In the genomic region with DNA sequence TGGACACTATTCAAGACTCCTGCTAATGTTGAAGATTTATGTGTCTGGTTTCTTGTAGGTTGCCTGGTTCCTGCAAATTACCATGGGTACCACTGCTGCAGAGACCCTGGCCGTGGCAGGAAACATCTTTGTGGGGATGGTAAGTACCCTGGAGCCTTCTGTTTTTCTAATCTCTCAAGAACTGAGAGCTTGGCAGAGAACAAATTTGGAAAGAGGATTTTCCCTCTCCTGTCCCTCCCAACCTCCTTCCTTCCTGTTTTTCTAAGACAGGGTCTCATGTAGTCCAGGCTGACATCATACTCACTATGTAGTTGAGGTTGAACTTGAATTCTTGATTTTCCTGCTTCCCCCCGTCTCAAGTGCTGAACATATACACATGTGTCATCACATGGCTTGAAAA, we compare ENCODE assay signal across 22 mouse cellular contexts. TPM values are rescaled to one million over a fixed set of nuclear protein-coding genes. Genes with fewer than 3 reads are reported as not detected.
"Had no signal": no experiment of that assay in that cellular context is flagged by ENCODE, and none has a peak within 500 bp of the region (broad histone marks: within the 10 kb centered on the region; RNA-seq: fewer than 3 reads in every experiment).

No protein-coding gene starts in this region.

- H3K9me3 ChIP-seq: kidney, embryonic 15.5 days; limb, embryonic 12.5 days; liver, embryonic 15.5 days; midbrain, embryonic 10.5 days; neural tube, embryonic 13.5 days; stomach, embryonic 15.5 days had no signal

- H3K4me1 ChIP-seq: kidney, embryonic 15.5 days; limb, embryonic 12.5 days; liver, embryonic 15.5 days; midbrain, embryonic 10.5 days; neural tube, embryonic 13.5 days; stomach, embryonic 15.5 days had no signal

- H3K27ac ChIP-seq: kidney, embryonic 15.5 days; limb, embryonic 12.5 days; liver, embryonic 15.5 days; midbrain, embryonic 10.5 days; neural tube, embryonic 13.5 days; stomach, embryonic 15.5 days had no signal

- H3K9ac ChIP-seq: kidney, embryonic 15.5 days; limb, embryonic 12.5 days; liver, embryonic 15.5 days; neural tube, embryonic 13.5 days; stomach, embryonic 15.5 days had no signal

- H3K36me3 ChIP-seq: kidney, embryonic 15.5 days; limb, embryonic 12.5 days; liver, embryonic 15.5 days; midbrain, embryonic 10.5 days; neural tube, embryonic 13.5 days; stomach, embryonic 15.5 days had no signal

- H3K4me3 ChIP-seq: kidney, embryonic 15.5 days; limb, embryonic 12.5 days; liver, embryonic 15.5 days; midbrain, embryonic 10.5 days; neural tube, embryonic 13.5 days; stomach, embryonic 15.5 days had no signal

- DNase-seq: kidney, adult 18-20 months; kidney, postnatal 25 days; layer of hippocampus, adult 9-11 months; layer of hippocampus, postnatal 36 days; liver; lung, adult 2 months; lung, postnatal 36 days; midbrain, embryonic 14.5 days; right cerebral cortex, postnatal 14 days; thymus, adult 2 months; thymus, postnatal 25 days had no signal

- ATAC-seq: lung, postnatal 0 days had no signal

- H3K4me2 ChIP-seq: kidney, embryonic 15.5 days; limb, embryonic 12.5 days; liver, embryonic 15.5 days; neural tube, embryonic 13.5 days; stomach, embryonic 15.5 days had no signal

- H3K27me3 ChIP-seq: kidney, embryonic 15.5 days; limb, embryonic 12.5 days; liver, embryonic 15.5 days; neural tube, embryonic 13.5 days; stomach, embryonic 15.5 days had no signal

RNA-seq across cellular contexts. Expression of a gene that starts 26.1 kb away (rescaled TPM):
- total RNA-seq: layer of hippocampus, postnatal 36 days; left cerebral cortex, postnatal 25 days had no signal
- polyA plus RNA-seq: limb, embryonic 12.5 days; midbrain, embryonic 10.5 days; midbrain, embryonic 14.5 days had no signal

RNA-seq across cellular contexts. Expression of a gene that starts 32.3 kb away (rescaled TPM):
- total RNA-seq: layer of hippocampus, adult 18-20 months; layer of hippocampus, postnatal 36 days; left cerebral cortex, adult 8-10 months had no signal
- polyA plus RNA-seq: limb, embryonic 12.5 days; lung, postnatal 0 days; midbrain, embryonic 10.5 days; midbrain, embryonic 14.5 days; neural tube, embryonic 13.5 days; urinary bladder, adult 2 months had no signal
